Mouse (Mus musculus) regulatory T cell (primary cell): ENCODE results near the gene Usf2.
"Not testable (repeated sequence)": the region's sequence is repeated elsewhere in the genome, so short reads cannot be mapped to it uniquely, and the experiment has no call there.

ENCODE experiments used
- in situ Hi-C: fragments of 300-600 bp; cut with MboI, MseI; formaldehyde crosslinking; loops from one replicate; pipeline ENCODE4 v1.15.1; 2025; ENCODE audit warnings: high pct_unique_total_duplicates

Usf2 gene

DNA sequence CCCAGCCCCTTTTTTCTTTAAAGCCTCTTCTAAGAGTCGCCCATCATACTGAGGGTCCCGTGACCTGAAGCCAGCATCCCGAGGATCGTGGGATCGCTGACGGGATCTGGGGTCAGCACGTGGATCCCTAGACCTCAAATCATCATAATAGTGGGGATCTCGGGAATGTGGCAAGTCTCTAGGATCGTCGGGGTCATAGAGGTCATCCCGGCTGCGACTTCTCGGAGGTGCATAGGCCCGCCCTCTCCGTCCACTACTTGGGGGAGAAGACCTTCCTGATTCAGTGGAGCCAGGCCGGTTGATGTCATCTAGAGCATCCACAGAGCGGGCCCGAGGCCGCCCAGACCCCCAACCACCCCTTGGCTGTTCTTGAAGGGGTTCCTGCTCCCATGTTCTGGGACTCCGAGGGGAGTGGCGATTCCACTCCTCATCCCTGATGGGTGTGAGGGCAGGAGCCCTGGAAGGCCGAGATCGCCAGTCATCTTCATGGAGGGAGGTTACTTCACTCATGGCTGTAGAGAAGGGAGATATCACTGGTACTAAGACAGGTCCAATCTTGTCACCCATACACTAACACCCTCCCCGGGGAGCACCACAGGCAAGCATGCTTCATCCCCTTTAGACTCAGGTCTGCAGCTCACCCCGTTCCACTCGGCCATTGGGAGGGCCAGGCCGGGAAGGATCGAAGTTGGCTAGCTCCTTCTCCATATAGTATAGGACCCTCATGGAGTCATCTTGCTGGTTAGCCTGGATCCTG, 1.7 kb upstream of the Usf2 start:
- in situ Hi-C loops = loop anchor here (10.0 kb wide), 1 partner anchor 863 kb away; the partner anchor contains the start of genes Gm26920, Zfp260 and Zfp566

DNA sequence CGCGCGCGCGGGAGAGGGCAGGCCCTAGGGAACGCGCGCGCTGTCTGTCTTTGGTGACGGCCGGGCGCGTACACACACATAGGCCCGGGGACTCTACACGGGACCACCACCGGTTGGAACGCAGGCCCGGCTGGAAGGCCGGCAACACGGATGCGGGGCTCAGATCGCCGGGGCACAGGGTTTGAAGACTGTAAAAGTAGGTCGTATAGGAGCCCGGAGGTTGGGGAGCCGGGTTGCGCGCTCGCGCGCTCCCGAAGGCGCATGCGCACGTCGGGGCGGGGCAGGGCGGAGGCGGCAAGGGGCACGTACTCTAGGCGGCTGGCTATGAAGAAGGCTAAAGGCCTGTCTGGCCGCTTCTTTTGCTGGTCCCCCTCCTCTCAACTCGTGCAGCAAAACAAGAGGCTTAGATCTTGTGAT, 772 bp upstream of the Usf2 start:
- in situ Hi-C loops = loop anchor here (10.0 kb wide), 1 partner anchor 863 kb away; the partner anchor contains the start of genes Gm26920, Zfp260 and Zfp566

DNA sequence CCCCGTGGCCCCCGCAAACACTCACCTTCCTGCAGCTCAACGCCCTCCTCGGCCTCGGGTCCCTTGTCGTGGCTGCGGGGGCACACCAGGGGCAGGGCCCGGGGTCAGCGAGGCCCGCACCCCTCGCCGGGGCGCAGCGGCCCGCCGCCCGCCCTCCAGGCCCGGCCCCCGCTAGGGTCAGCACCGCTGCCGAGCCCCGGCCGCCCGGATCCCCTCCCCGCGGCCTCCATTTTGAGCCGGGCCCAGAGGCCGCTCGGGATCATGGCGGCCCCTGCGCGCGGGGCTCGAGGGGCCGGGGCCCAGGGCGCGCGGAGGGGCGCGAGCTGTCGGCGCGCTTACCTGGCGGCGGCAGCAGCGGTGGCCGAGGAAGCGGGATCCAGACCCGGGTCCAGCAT, 249 bp downstream of the Usf2 start:
- in situ Hi-C loops = loop anchor here (10.0 kb wide), 1 partner anchor 862 kb away; the partner anchor contains the start of genes Gm26920, Zfp260 and Zfp566

DNA sequence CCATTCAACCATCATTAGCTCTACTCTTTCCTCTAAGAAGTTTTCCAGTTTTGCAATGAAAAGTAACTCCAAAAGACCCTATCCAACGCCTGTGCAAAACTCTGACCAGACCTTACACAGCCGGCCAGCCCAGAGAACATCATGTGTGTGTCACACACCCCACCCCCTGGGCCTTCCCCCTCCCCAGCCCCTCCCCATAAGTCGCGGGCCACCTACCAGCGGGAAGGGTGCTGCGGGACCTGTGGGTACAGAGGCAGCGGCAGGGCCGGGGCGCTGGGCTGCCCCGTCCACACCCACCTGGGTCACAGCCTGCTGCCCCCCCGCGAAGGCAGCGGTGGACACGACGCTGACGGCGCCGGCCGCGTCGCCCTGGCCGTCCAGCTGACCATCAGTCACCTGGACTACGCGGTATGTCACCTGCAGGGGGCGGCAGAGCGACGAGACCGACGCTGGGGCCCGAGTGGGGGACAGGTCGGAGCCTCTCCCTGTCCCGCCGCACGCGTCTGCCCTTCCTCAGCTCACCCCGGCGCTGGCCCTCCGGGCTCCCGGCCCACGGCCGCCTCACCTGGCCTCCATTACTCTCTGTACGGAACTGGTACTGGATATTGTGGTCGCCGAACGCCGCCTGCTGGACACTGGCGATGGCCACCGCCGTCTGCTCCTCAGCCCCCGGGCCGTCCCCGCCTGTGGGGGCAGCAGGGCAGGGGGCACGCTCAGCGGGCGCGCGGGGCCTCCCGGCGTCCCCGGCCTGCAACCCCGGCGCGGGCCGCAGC, 833 bp downstream of the Usf2 start:
- in situ Hi-C loops = loop anchor here (10.0 kb wide), 1 partner anchor 861 kb away; the partner anchor contains the start of genes Gm26920, Zfp260 and Zfp566

DNA sequence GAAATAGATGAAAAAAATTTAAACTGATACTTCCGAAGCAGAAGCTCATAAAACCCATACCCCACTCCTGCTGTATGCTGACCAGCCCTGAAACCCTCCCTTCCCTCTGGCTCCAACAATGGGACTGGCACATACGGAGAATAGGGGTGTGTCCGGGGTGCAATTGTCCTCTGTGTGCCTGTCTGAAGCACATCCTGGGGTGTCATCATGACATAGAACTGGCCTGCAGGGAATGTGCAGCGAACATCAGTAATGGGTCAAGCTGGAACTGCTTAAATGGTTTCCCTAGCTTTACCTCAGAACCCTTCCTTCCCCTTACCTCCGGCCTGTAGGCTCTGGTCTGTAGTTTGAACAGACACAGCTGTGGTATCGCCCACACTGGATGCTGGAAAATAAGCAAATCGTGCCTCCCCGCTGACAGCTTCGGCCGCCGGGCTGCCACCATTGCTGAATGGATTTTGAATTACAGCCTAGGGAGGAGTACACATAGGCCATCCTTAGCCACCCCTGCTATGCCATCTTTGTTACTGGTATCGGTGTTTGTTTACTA, 1.6 kb downstream of the Usf2 start:
- in situ Hi-C loops = loop anchor here (10.0 kb wide), 1 partner anchor 860 kb away; the partner anchor contains the start of genes Gm26920, Zfp260 and Zfp566

GRCm38 (mm10) chr7:30954036-30954435, 2.6 kb downstream of the Usf2 start:
- in situ Hi-C loops = loop anchor here (10.0 kb wide), 1 partner anchor 859 kb away; the partner anchor contains the start of genes Gm26920, Zfp260 and Zfp566

- in situ Hi-C loops = loop anchor here (10.0 kb wide), 1 partner anchor 859 kb away; the partner anchor contains the start of genes Gm26920, Zfp260 and Zfp566
These were observed 3.1 kb downstream of the Usf2 start for GRCm38 (mm10) chr7:30953459-30953858.

- in situ Hi-C loops = loop anchor here (10.0 kb wide), 1 partner anchor 858 kb away; the partner anchor contains the start of genes Gm26920, Zfp260 and Zfp566
These were observed 4.0 kb downstream of the Usf2 start for GRCm38 (mm10) chr7:30952441-30953265.

DNA sequence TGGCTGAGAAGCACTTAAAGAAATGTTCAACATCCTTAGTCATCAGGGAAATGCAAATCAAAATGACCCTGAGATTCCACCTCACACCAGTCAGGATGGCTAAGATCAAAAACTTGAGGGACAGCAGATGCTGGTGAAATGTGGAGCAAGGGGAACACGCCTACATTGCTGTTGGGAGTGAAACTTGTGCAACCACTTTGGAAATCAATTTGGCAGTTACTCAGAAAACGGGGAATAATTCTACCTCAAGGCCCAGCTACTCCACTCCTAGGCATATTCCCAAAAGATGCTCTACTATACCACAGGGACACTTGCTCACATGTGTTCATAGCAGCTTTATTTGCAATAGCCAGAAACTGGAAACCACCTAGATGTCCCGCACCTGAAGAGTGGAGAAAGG, 6.7 kb downstream of the Usf2 start:
- in situ Hi-C loops = loop anchor here (10.0 kb wide), 1 partner anchor 855 kb away; the partner anchor contains the start of genes Gm26920, Zfp260 and Zfp566

- in situ Hi-C loops = no loop called here
These were observed 10.7 kb downstream of the Usf2 start for GRCm38 (mm10) chr7:30945876-30946275.

DNA sequence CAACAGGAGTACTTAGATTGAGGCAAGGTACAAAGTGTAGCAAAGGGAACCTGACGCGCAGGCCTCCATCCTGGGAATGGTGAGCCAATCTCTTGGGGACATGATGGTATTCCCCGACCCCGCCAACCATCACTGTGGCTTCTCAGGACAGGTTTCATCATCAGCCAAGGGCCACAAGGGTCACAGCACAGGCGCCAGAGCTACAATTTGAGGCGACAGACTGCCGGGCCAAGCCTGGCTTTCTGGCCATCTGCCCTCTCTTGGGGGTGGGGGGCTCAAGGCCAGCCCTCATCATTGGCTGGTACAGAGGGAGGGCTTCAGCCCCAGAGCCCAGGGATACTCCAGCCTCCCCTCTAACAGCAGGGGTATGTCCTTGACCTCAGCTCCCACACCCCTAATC, 11.1 kb downstream of the Usf2 start:
- in situ Hi-C loops = not testable (repeated sequence)

DNA sequence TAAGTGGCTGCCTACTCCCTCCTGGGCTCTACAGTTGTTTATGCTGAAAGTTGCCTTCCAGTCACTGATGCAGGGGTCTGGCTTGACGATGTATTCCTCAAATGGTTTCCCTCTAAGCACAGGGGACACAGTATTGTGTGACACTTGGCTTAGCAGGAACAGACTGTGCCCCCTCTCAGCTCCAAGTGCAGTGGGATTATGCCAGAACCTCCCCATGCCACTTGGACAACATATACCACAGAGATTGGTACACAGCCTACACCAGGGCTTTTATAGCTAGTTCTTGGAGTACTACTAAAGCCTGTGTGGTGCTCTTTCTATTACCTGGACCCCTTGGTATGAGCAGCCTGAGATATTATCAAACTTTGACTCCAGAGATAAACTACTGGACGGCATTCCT, 11.9 kb downstream of the Usf2 start:
- in situ Hi-C loops = not testable (repeated sequence)

DNA sequence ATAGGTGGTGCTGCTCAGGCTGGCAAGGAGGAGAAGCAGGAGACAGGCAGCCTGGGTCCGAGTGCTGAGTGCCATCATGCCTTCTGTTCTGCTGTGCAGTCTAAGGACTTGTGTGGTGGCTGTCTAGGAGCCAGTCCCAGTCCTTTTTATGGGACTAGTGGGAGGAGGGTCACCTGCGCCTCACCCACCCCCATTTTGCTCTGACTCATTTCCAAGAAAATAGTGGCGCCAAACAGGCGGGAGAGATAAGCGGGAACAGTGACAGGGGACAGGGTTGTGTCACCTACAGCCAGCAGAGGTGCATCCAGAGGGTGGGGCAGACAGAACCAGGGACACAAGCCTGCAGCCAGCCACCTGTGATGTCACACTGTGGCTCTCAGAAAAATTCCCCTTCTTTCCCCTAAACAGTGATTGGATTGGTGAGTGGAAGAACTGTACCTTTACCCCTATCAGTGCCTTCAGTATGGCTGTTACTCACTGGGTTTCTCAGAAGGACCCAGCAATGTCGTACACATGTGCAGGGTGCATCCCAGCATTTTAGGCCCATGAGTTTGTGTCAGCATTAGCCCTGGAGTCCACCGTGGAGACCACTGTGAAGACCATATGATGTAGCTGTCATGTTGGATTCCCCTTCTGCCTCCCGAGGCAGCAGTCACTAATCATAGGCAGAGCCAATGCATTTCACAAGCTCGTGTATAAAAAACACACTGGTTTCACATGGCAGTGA, 12.5 kb downstream of the Usf2 start, which contains the start of gene Hamp:
Gene Hamp (minus strand): TSS at position 124 of the 727 bp plus-strand sequence.
- in situ Hi-C loops = no loop called here

DNA sequence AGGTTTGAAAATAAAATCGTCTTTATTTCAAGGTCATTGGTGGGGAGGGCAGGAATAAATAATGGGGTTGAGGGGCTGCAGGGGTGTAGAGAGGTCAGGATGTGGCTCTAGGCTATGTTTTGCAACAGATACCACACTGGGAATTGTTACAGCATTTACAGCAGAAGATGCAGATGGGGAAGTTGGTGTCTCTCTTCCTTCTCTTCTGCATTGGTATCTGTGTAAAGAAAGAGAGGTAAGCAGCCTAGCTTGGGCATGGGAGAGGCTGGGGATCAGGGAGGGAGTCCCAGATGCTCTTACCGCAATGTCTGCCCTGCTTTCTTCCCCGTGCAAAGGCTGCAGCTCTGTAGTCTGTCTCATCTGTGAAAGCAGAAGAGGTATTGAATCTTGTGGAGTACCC, 14.2 kb downstream of the Usf2 start:
- in situ Hi-C loops = not testable (repeated sequence)

- in situ Hi-C loops = not testable (repeated sequence)
These were observed 16.5 kb downstream of the Usf2 start for GRCm38 (mm10) chr7:30940070-30940469.

- in situ Hi-C loops = not testable (repeated sequence)
These were observed 21.0 kb downstream of the Usf2 start for GRCm38 (mm10) chr7:30935422-30936099.

GRCm38 (mm10) chr7:30924581-30924980, 32.0 kb downstream of the Usf2 start, which contains the start of gene Hamp2:
Gene Hamp2 (minus strand): TSS chr7:30924681.
- in situ Hi-C loops = not testable (repeated sequence)

GRCm38 (mm10) chr7:30924071-30924470, 32.5 kb downstream of the Usf2 start:
- in situ Hi-C loops = no loop called here

- in situ Hi-C loops = not testable (repeated sequence)
These were observed 34.1 kb downstream of the Usf2 start for GRCm38 (mm10) chr7:30922490-30922889.
